Mouse (Mus musculus): ENCODE data around the gene Dyrk1a. TPM values are rescaled to one million over a fixed set of nuclear protein-coding genes. Genes with fewer than 3 reads are reported as not detected.
A peak's percentile ranks its signal among the peaks of the same experiment; 100 is the strongest.

Dyrk1a gene
- polyA plus RNA-seq, 1 experiment from 2014 or later = 8.3 TPM

- Histone ChIP-seq H3K36me3 (no peaks in the 10 kb centered on the region), H3K27ac (no peak overlapping the region), H3K4me2 (no peak overlapping the region), H3K9ac (no peak overlapping the region), H3K27me3 (no peaks in the 10 kb centered on the region), H3K4me3 (no peak overlapping the region), H3K9me3 (no peaks in the 10 kb centered on the region), H3K4me1 (peaks cover 35% of the 10 kb centered on the region)
- 44% methylated on average over 1 of the region's 1 CpGs for WGBS
- no peak for ATAC-seq (ENCODE audit: insufficient number of reproducible peaks, low FRiP score, low TSS enrichment, low read depth)
These were observed 27.8 kb downstream of the Dyrk1a start for GRCm38 (mm10) chr16:94597640-94598039.

- Histone ChIP-seq H3K4me2 (no peak overlapping the region), H3K4me1 (peaks cover 51% of the 10 kb centered on the region), H3K4me3 (no peak overlapping the region), H3K9ac (no peak overlapping the region), H3K9me3 (no peaks in the 10 kb centered on the region), H3K36me3 (no peaks in the 10 kb centered on the region), H3K27ac (no peak overlapping the region), H3K27me3 (no peaks in the 10 kb centered on the region)
- no peak for ATAC-seq (ENCODE audit: insufficient number of reproducible peaks, low FRiP score, low TSS enrichment, low read depth)
- 33% methylated on average over 6 of the region's 6 CpGs for WGBS
These were observed 30.3 kb downstream of the Dyrk1a start for GRCm38 (mm10) chr16:94599977-94600724.

- Histone ChIP-seq H3K4me2 (no peak overlapping the region), H3K27me3 (no peaks in the 10 kb centered on the region), H3K27ac (peak overlapping the region; percentile 43), H3K36me3 (no peaks in the 10 kb centered on the region), H3K9ac (no peak overlapping the region), H3K9me3 (no peaks in the 10 kb centered on the region), H3K4me1 (peaks cover 46% of the 10 kb centered on the region), H3K4me3 (no peak overlapping the region)
- no peak for ATAC-seq (ENCODE audit: insufficient number of reproducible peaks, low FRiP score, low TSS enrichment, low read depth)
- WGBS = 71% methylated on average over 5 of the region's 5 CpGs
These were observed 31.3 kb downstream of the Dyrk1a start for GRCm38 (mm10) chr16:94601089-94601488.

- peaks cover 45% of the 10 kb centered on the region for H3K4me1 ChIP-seq
- 18% methylated on average over 6 of the region's 6 CpGs for WGBS
These were observed 31.7 kb downstream of the Dyrk1a start for GRCm38 (mm10) chr16:94601540-94601953.

GRCm38 (mm10) chr16:94602188-94602587 lies 32.4 kb downstream of the Dyrk1a start:
- Histone ChIP-seq H3K36me3 (no peaks in the 10 kb centered on the region), H3K27ac (peak overlapping the region; percentile 48; the same call in 1 of the 2 replicates), H3K27me3 (no peaks in the 10 kb centered on the region), H3K4me1 (peaks cover 42% of the 10 kb centered on the region), H3K4me2 (no peak overlapping the region), H3K9ac (no peak overlapping the region), H3K4me3 (no peak overlapping the region), H3K9me3 (no peaks in the 10 kb centered on the region)
- WGBS = 76% methylated on average over 1 of the region's 1 CpGs
- ATAC-seq (ENCODE audit: insufficient number of reproducible peaks, low FRiP score, low TSS enrichment, low read depth) = no peak

More at GRCm38 (mm10) chr16:94601540-94601953, 31.7 kb downstream of the Dyrk1a start:
- ATAC-seq (ENCODE audit: insufficient number of reproducible peaks, low FRiP score, low TSS enrichment, low read depth) = no peak
- H3K27ac ChIP-seq = peak overlapping the region; percentile 43
- no peaks in the 10 kb centered on the region for H3K27me3 ChIP-seq
- no peak overlapping the region for H3K9ac ChIP-seq
- H3K36me3 ChIP-seq = no peaks in the 10 kb centered on the region
- H3K9me3 ChIP-seq = no peaks in the 10 kb centered on the region
- H3K4me2 ChIP-seq = no peak overlapping the region
- H3K4me3 ChIP-seq = no peak overlapping the region

GRCm38 (mm10) chr16:94602730-94603129 lies 32.9 kb downstream of the Dyrk1a start:
- Histone ChIP-seq H3K27ac (peak overlapping the region; percentile 48; the same call in 1 of the 2 replicates), H3K9me3 (no peaks in the 10 kb centered on the region), H3K4me3 (no peak overlapping the region), H3K9ac (no peak overlapping the region), H3K4me1 (peaks cover 46% of the 10 kb centered on the region), H3K4me2 (no peak overlapping the region), H3K36me3 (no peaks in the 10 kb centered on the region), H3K27me3 (no peaks in the 10 kb centered on the region)
- 55% methylated on average over 4 of the region's 4 CpGs for WGBS
- no peak for ATAC-seq (ENCODE audit: insufficient number of reproducible peaks, low FRiP score, low TSS enrichment, low read depth)

GRCm38 (mm10) chr16:94606169-94606568 lies 36.4 kb downstream of the Dyrk1a start:
- ATAC-seq (ENCODE audit: insufficient number of reproducible peaks, low FRiP score, low TSS enrichment, low read depth) = no peak
- H3K36me3 ChIP-seq = no peaks in the 10 kb centered on the region
- H3K4me3 ChIP-seq = no peak overlapping the region
- WGBS = 63% methylated on average over 1 of the region's 1 CpGs
- no peaks in the 10 kb centered on the region for H3K9me3 ChIP-seq
- no peak overlapping the region for H3K9ac ChIP-seq
- H3K27me3 ChIP-seq = no peaks in the 10 kb centered on the region
- peaks cover 33% of the 10 kb centered on the region for H3K4me1 ChIP-seq
- H3K4me2 ChIP-seq = no peak overlapping the region
- no peak overlapping the region for H3K27ac ChIP-seq

- WGBS = 58% methylated on average over 1 of the region's 1 CpGs
These were observed 37.7 kb downstream of the Dyrk1a start for GRCm38 (mm10) chr16:94607468-94607867.

GRCm38 (mm10) chr16:94608706-94609594 lies 39.1 kb downstream of the Dyrk1a start:
- H3K4me3 ChIP-seq = no peak overlapping the region
- ATAC-seq (ENCODE audit: insufficient number of reproducible peaks, low FRiP score, low TSS enrichment, low read depth) = no peak
- H3K9me3 ChIP-seq = no peaks in the 10 kb centered on the region
- no peak overlapping the region for H3K9ac ChIP-seq
- WGBS = 82% methylated on average over 9 of the region's 9 CpGs
- H3K27me3 ChIP-seq = no peaks in the 10 kb centered on the region
- H3K27ac ChIP-seq = no peak overlapping the region
- H3K36me3 ChIP-seq = no peaks in the 10 kb centered on the region
- H3K4me2 ChIP-seq = no peak overlapping the region
- H3K4me1 ChIP-seq = peaks cover 13% of the 10 kb centered on the region

More at GRCm38 (mm10) chr16:94607468-94607867, 37.7 kb downstream of the Dyrk1a start:
- Histone ChIP-seq H3K4me2 (no peak overlapping the region), H3K4me1 (peaks cover 24% of the 10 kb centered on the region), H3K27me3 (no peaks in the 10 kb centered on the region), H3K4me3 (no peak overlapping the region), H3K9me3 (no peaks in the 10 kb centered on the region), H3K9ac (no peak overlapping the region), H3K27ac (no peak overlapping the region), H3K36me3 (no peaks in the 10 kb centered on the region)
- no peak for ATAC-seq (ENCODE audit: insufficient number of reproducible peaks, low FRiP score, low TSS enrichment, low read depth)

- H3K4me2 ChIP-seq = no peak overlapping the region
- no peaks in the 10 kb centered on the region for H3K27me3 ChIP-seq
- H3K4me1 ChIP-seq = peaks cover 4% of the 10 kb centered on the region
- 72% methylated on average over 8 of the region's 8 CpGs for WGBS
- H3K36me3 ChIP-seq = peaks cover 6% of the 10 kb centered on the region; the same call in 1 of the 2 replicates
- no peak overlapping the region for H3K9ac ChIP-seq
- H3K27ac ChIP-seq = no peak overlapping the region
- no peaks in the 10 kb centered on the region for H3K9me3 ChIP-seq
- H3K4me3 ChIP-seq = no peak overlapping the region
- no peak for ATAC-seq (ENCODE audit: insufficient number of reproducible peaks, low FRiP score, low TSS enrichment, low read depth)
These were observed 42.8 kb downstream of the Dyrk1a start for GRCm38 (mm10) chr16:94612573-94612972.

GRCm38 (mm10) chr16:94617255-94617654 lies 47.4 kb downstream of the Dyrk1a start:
- Histone ChIP-seq H3K4me3 (no peak overlapping the region), H3K4me2 (no peak overlapping the region), H3K9ac (no peak overlapping the region), H3K36me3 (peaks cover 12% of the 10 kb centered on the region; the same call in 1 of the 2 replicates), H3K9me3 (no peaks in the 10 kb centered on the region), H3K27ac (no peak overlapping the region), H3K27me3 (no peaks in the 10 kb centered on the region), H3K4me1 (peaks cover 3% of the 10 kb centered on the region; the same call in 1 of the 2 replicates)
- ATAC-seq (ENCODE audit: insufficient number of reproducible peaks, low FRiP score, low TSS enrichment, low read depth) = no peak
- WGBS = 88% methylated on average over 6 of the region's 6 CpGs

- no peak for ATAC-seq (ENCODE audit: insufficient number of reproducible peaks, low FRiP score, low TSS enrichment, low read depth)
- 56% methylated on average over 10 of the region's 10 CpGs for WGBS
- Histone ChIP-seq H3K27ac (no peak overlapping the region), H3K4me2 (no peak overlapping the region), H3K36me3 (peaks cover 12% of the 10 kb centered on the region; the same call in 1 of the 2 replicates), H3K4me1 (peaks cover 3% of the 10 kb centered on the region; the same call in 1 of the 2 replicates), H3K9me3 (no peaks in the 10 kb centered on the region), H3K27me3 (no peaks in the 10 kb centered on the region), H3K9ac (no peak overlapping the region), H3K4me3 (no peak overlapping the region)
These were observed 48.7 kb downstream of the Dyrk1a start for GRCm38 (mm10) chr16:94618543-94618942.

Measured in limb, embryonic 15.5 days (tissue).